Comparison of ENCODE assay signal across 9 mouse cellular contexts in genomic region chr6:146978691-146979114, GRCm38 (mm10). TPM values are rescaled to one million over a fixed set of nuclear protein-coding genes. Genes with fewer than 3 reads are reported as not detected.
DNase-seq lines count a peak whose midpoint lies in the region; ATAC-seq and TF ChIP-seq lines count a peak whose summit lies in the region.
"Had no signal": no experiment of that assay in that cellular context is flagged by ENCODE, and none has a peak within 500 bp of the region (broad histone marks: within the 10 kb centered on the region; RNA-seq: fewer than 3 reads in every experiment).

No protein-coding gene starts in this region.

- H3K36me3 ChIP-seq in MEL (ENCODE audit: control insufficient read depth in 1 of 2, insufficient read depth in 2 of 2, low read length in 2 of 2): no peaks in the 10 kb centered on the region; a peak in 1 of 4 replicates
- peaks cover 40% of the 10 kb centered on the region for H3K36me3 ChIP-seq in heart, embryonic 10.5 days
- H3K36me3 ChIP-seq: liver, embryonic 15.5 days had no signal

- peak; percentile 60 to 79 (median 64) for TF ChIP-seq CTCF in MEL (IDR thresholded peaks at IDR 0.05 in 2 of 3, conservative IDR thresholded peaks at IDR 0.05 in 1 of 3; ENCODE audit: control insufficient read depth in 1 of 3, insufficient read depth in 1 of 3, low read depth in 2 of 3, low read length in 3 of 3, poor library complexity in 1 of 3, severe bottlenecking in 1 of 3)

- H3K9me3 ChIP-seq in MEL (replicated peaks; ENCODE audit: insufficient read depth, low read length): no peaks in the 10 kb centered on the region
- no peaks in the 10 kb centered on the region for H3K9me3 ChIP-seq in heart, embryonic 10.5 days
- H3K9me3 ChIP-seq: liver, embryonic 15.5 days had no signal

- no peaks in the 10 kb centered on the region for H3K4me1 ChIP-seq in MEL (ENCODE audit: control insufficient read depth in 1 of 2, insufficient read depth in 2 of 2, low read length in 2 of 2)
- peaks cover 46% of the 10 kb centered on the region for H3K4me1 ChIP-seq in heart, embryonic 10.5 days
- H3K4me1 ChIP-seq: liver, embryonic 15.5 days had no signal

- peak; percentile 36 for DNase-seq in heart, adult 8-10 months (ENCODE audit: low spot score)
- no peak for DNase-seq in heart, postnatal 25 days (ENCODE audit: low spot score)
- peak; percentile 62 for DNase-seq in MEL (ENCODE audit: low read depth, low spot score)
- DNase-seq in heart, embryonic 10.5 days (ENCODE audit: low spot score): peak; percentile 59
- peak; percentile 35 to 55 for DNase-seq in lung, adult 18-20 months
- DNase-seq in cerebellum, postnatal 4 days (ENCODE audit: low spot score in 2 of 2): no peak
- no peak for DNase-seq in cerebellum, adult 9-11 months

- TF ChIP-seq RAD21 in MEL (IDR thresholded peaks at IDR 0.05; ENCODE audit: low read depth, low read length): peak; percentile 72

- H3K9ac ChIP-seq in MEL (ENCODE audit: control insufficient read depth, low read depth, low read length, poor library complexity, severe bottlenecking): no peak overlapping the region
- H3K9ac ChIP-seq: liver, embryonic 15.5 days had no signal

- H3K79me2 ChIP-seq in MEL (ENCODE audit: control insufficient read depth, insufficient read depth, low read length, poor library complexity): no peaks in the 10 kb centered on the region

- H3K27me3 ChIP-seq in MEL (ENCODE audit: control insufficient read depth in 1 of 2, insufficient read depth in 2 of 2, low read length in 2 of 2): no peaks in the 10 kb centered on the region
- no peaks in the 10 kb centered on the region for H3K27me3 ChIP-seq in heart, embryonic 10.5 days (ENCODE audit: insufficient read depth, poor library complexity, severe bottlenecking)
- H3K27me3 ChIP-seq: liver, embryonic 15.5 days had no signal

- no peak for TF ChIP-seq POLR2A in MEL (IDR thresholded peaks at IDR 0.05; ENCODE audit: control insufficient read depth in 1 of 2, insufficient read depth in 1 of 2, low read depth in 1 of 2, low read length in 2 of 2, poor library complexity in 1 of 2)

- H3K4me3 ChIP-seq in MEL (ENCODE audit: control insufficient read depth in 1 of 2, insufficient read depth in 1 of 2, low read depth in 2 of 2, low read length in 2 of 2): no peak overlapping the region
- H3K4me3 ChIP-seq in heart, embryonic 10.5 days: no peak overlapping the region
- H3K4me3 ChIP-seq: liver, embryonic 15.5 days had no signal

- TF ChIP-seq EP300 in MEL (IDR thresholded peaks at IDR 0.05; ENCODE audit: low read depth in 1 of 2, low read length in 2 of 2): no peak

- ATAC-seq in megakaryocyte-erythroid progenitor cell, adult 5-6 weeks (replicated peaks; ENCODE audit: low FRiP score, low TSS enrichment, poor library complexity, severe bottlenecking): no peak

- intact Hi-C loops in heart, postnatal 25 days (cut with DNase I): no loop called here

- no peak overlapping the region for H3K27ac ChIP-seq in MEL (ENCODE audit: control insufficient read depth, low read depth, low read length)
- H3K27ac ChIP-seq in heart, embryonic 10.5 days: peak overlapping the region; percentile 79; the same call in 1 of the 2 replicates
- H3K27ac ChIP-seq: liver, embryonic 15.5 days had no signal

- 55% methylated on average over 5 of the region's 5 CpGs for WGBS in heart, embryonic 10.5 days

TF ChIP-seq in MEL, 35 proteins besides CTCF, POLR2A, EP300 and RAD21:
- no peak for TF ChIP-seq NELFE (IDR thresholded peaks at IDR 0.05; ENCODE audit: low read depth, low read length)
- TF ChIP-seq ZNF384 (IDR thresholded peaks at IDR 0.05; ENCODE audit: low read depth, low read length): no peak
- TF ChIP-seq ELF1 (IDR thresholded peaks at IDR 0.05; ENCODE audit: low read depth, low read length): no peak
- TF ChIP-seq SMC3 (IDR thresholded peaks at IDR 0.05; ENCODE audit: low read depth, low read length): peak; percentile 87
- no peak for TF ChIP-seq SIN3A (IDR thresholded peaks at IDR 0.05; ENCODE audit: low read length)
- peak; percentile 62 for TF ChIP-seq ZC3H11A (IDR thresholded peaks at IDR 0.05; ENCODE audit: low read depth, low read length)
- no peak for TF ChIP-seq MAZ (IDR thresholded peaks at IDR 0.05; ENCODE audit: low read depth, low read length)
- no peak for TF ChIP-seq USF2 (IDR thresholded peaks at IDR 0.05; ENCODE audit: borderline replicate concordance in 1 of 2, insufficient read depth in 1 of 2, low read depth in 1 of 2, low read length in 2 of 2)

RNA-seq across cellular contexts. Expression of gene 1700034J05Rik, which starts 24.5 kb away (rescaled TPM):
- total RNA-seq in heart, adult 8-10 months (2022): not detected
- not detected for total RNA-seq in heart, postnatal 25 days (2021)
- not detected in 2 replicates for total RNA-seq in MEL (2012; rRNA removed)
- not detected for polyA plus RNA-seq in MEL (2012; ENCODE audit: insufficient read depth in 1 of 2, insufficient read length in 2 of 2, low read depth in 1 of 2, low replicate concordance in 2 of 2, missing spikeins in 1 of 2)
- polyA plus RNA-seq in heart, embryonic 10.5 days (2016; fragmentation: Nextera tagmentation; extraction: Ambion mirVana): 0.22 and 0.33 TPM in 2 replicates
- total RNA-seq in megakaryocyte-erythroid progenitor cell, adult 5-6 weeks (2014; fragmentation: Nextera tagmentation): not detected in 2 replicates
- total RNA-seq in megakaryocyte-erythroid progenitor cell, adult 5-6 weeks (2017): not detected in 2 replicates

RNA-seq across cellular contexts. Expression of gene Rep15, which starts 53.7 kb away (rescaled TPM):
- total RNA-seq in heart, adult 8-10 months (2022): 1 to 10 TPM in 2 of 4 experiments, under 1 TPM in 2; 0.92 to 1.5 (median 1.2) TPM
- total RNA-seq in heart, postnatal 25 days (2021): 1 to 10 TPM in 1 of 2 experiments, under 1 TPM in 1; 0.56 to 1.1 TPM
- total RNA-seq in MEL (2012; rRNA removed): 0.31 and 0.36 TPM in 2 replicates
- polyA plus RNA-seq in MEL (2012; ENCODE audit: insufficient read depth in 1 of 2, insufficient read length in 2 of 2, low read depth in 1 of 2, low replicate concordance in 2 of 2, missing spikeins in 1 of 2): under 1 TPM in 1 of 2 experiments, not detected in 1; 0.43 TPM
- polyA plus RNA-seq in heart, embryonic 10.5 days (2016; fragmentation: Nextera tagmentation; extraction: Ambion mirVana): 1.4 TPM in 2 replicates
- total RNA-seq in megakaryocyte-erythroid progenitor cell, adult 5-6 weeks (2014; fragmentation: Nextera tagmentation): 1.0 and 1.3 TPM in 2 replicates
- 0.57 TPM in 1 of 2 replicates, not detected in the other for total RNA-seq in megakaryocyte-erythroid progenitor cell, adult 5-6 weeks (2017)

Comparison
In these comparisons a context has a peak if more than half of its experiments do, and no peak if none do; other contexts are left out.
1. DNase-seq: peak in heart, adult 8-10 months (single experiment), MEL (single experiment), heart, embryonic 10.5 days (single experiment) and lung, adult 18-20 months (2 of 2); none in heart, postnatal 25 days (single experiment), cerebellum, postnatal 4 days (0 of 2) and cerebellum, adult 9-11 months (single experiment).